Mouse (Mus musculus) G1E (cell line): ENCODE measurements around the gene Chd9. TPM values are rescaled to one million over a fixed set of nuclear protein-coding genes. Genes with fewer than 3 reads are reported as not detected.

Experiments used
- ATAC-seq: 2 replicates; pipeline ENCODE4 v1.8.0; 2016; ENCODE audit warnings: mild to moderate bottlenecking; ENCODE audit not compliant: insufficient number of reproducible peaks, poor library complexity, low FRiP score, severe bottlenecking; ENCODE audit errors: extremely low read depth
- DNase-seq: peaks from one replicate; pipeline ENCODE4 v3.0.0; 2012; ENCODE audit warnings: low spot score
- H3K27me3 ChIP-seq: 2 replicates; pipeline ENCODE4 v1.6.1; 2012; ENCODE audit warnings: mild to moderate bottlenecking, low read length, inconsistent platforms; ENCODE audit not compliant: insufficient read depth
- H3K36me3 ChIP-seq: replicated peaks from 2 replicates; pipeline ENCODE3; 2012; ENCODE audit warnings: mild to moderate bottlenecking, inconsistent platforms
- H3K4me1 ChIP-seq: 2 replicates; pipeline ENCODE4 v1.6.1; 2012; ENCODE audit warnings: low read depth, low read length, inconsistent platforms, mixed read lengths; ENCODE audit not compliant: insufficient read depth
- H3K4me3 ChIP-seq: 2 replicates; pipeline ENCODE4 v1.5.1; 2012; ENCODE audit warnings: low read depth, mild to moderate bottlenecking, inconsistent platforms, low read length, moderate library complexity, mixed read lengths
- H3K9me3 ChIP-seq: replicated peaks from 2 replicates; pipeline ENCODE4 v1.6.1; 2012; ENCODE audit warnings: inconsistent platforms
- CTCF ChIP-seq: IDR thresholded peaks from 2 replicates; pipeline ENCODE4 v1.5.1; 2012; ENCODE audit warnings: low read depth, low read length, inconsistent platforms, mixed read lengths
- GATA1 ChIP-seq: IDR thresholded peaks from 2 replicates; pipeline ENCODE4 v1.6.1; 2012; ENCODE audit warnings: borderline replicate concordance, low read length, inconsistent platforms, mixed read lengths
- GATA2 ChIP-seq: IDR thresholded peaks from 2 replicates; pipeline ENCODE4 v1.6.1; 2012; ENCODE audit warnings: low read depth, low read length, inconsistent platforms, borderline replicate concordance
- POLR2AphosphoS5 ChIP-seq: IDR thresholded peaks from 2 replicates; pipeline ENCODE4 v1.6.1; 2012; ENCODE audit warnings: low read depth, low read length, inconsistent platforms; ENCODE audit not compliant: insufficient replicate concordance
- TAL1 ChIP-seq: conservative IDR thresholded peaks from 2 replicates; pipeline ENCODE4 v1.6.1; 2012; ENCODE audit warnings: low read depth, low read length, inconsistent platforms, mixed read lengths
- polyA plus RNA-seq: library from polyadenylated mRNA; stranded (reverse); fragments of >175 nt; gene quantifications from 2 replicates; pipeline ENCODE4 v1.2.3, GENCODE M21; 2012
- total RNA-seq, 2 experiments: library from RNA; stranded (forward) in 1 of 2; stranded (reverse) in 1 of 2; fragments of 200-1000 nt in 1 of 2; fragments of >200 nt in 1 of 2; fragmentation: Nextera tagmentation in 1 of 2; gene quantifications; 2 replicates each; pipeline ENCODE4 v1.2.3; 2014 to 2017

The Chd9 gene
- total and polyA plus RNA-seq, 3 experiments = 2.0 to 85.3 (median 26.9) TPM

DNA sequence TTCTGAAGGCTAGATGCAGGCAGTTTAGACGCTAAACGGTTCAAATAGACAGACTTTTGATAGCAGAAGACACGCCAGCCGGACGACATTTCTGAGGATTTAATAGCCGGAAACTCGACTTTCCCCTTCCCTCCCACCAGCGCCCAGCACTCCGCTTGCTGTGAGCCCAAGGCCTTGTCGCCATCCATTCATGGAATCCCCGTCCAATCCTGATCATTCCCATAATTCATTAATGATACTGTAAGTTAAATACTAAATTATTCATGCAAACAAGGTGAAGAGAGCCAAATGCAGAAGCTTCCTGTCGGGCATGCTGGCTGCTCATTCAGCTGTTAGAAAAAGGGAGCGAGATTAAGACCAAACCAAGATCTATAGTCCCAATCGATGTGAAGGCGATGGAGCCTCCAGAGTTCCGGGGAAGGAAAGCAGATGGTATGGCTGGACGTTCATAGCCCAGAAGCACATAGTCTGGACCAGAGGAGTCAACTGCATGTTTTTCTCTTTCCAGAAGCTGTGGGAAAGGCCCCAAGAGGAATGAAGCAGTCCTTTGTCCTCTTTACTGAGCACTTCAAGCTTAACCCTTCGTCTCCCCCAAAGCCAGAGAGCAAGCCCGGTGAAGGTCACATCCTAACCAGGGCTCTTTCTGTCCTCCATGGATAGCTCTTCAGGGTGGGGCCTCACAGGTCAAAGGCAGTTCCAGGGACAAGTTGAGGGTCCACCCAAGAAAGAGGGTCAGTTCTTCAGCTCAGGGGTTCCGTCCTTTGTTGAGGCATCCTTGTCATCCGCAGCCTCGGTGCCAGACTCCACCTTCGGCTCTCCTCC, 11.9 kb upstream of the Chd9 start:
- H3K4me1 ChIP-seq = peaks cover 2% of the 10 kb centered on the region; the same call in 1 of the 2 replicates
- TF ChIP-seq CTCF (no peak), GATA1 (no peak), TAL1 (no peak), POLR2AphosphoS5 (no peak), GATA2 (no peak)
- H3K9me3 ChIP-seq = no peaks in the 10 kb centered on the region
- H3K27me3 ChIP-seq = peaks cover 28% of the 10 kb centered on the region
- ATAC-seq (no peak), DNase-seq (no peak)
- no peak overlapping the region for H3K4me3 ChIP-seq
- H3K36me3 ChIP-seq = no peaks in the 10 kb centered on the region

GRCm38 (mm10) chr8:90817293-90817692, 10.9 kb upstream of the Chd9 start, which contains the start of gene Gm19935:
Gene Gm19935 (minus strand): TSS chr8:90817393.
- Histone ChIP-seq H3K4me3 (no peak within 1 kb of the TSS), H3K4me1 (peaks cover 9% of the 10 kb centered on the region), H3K27me3 (peaks cover 30% of the 10 kb centered on the region), H3K36me3 (no peaks in the 10 kb centered on the region), H3K9me3 (no peaks in the 10 kb centered on the region)
- no peak for TF ChIP-seq GATA2
- TF ChIP-seq POLR2AphosphoS5 = no peak
- no peak for TF ChIP-seq GATA1
- TF ChIP-seq CTCF = no peak
- no peak for TF ChIP-seq TAL1
- no peak for ATAC-seq
- no peak for DNase-seq

- Histone ChIP-seq H3K36me3 (no peaks in the 10 kb centered on the region), H3K9me3 (no peaks in the 10 kb centered on the region), H3K4me1 (peaks cover 19% of the 10 kb centered on the region), H3K4me3 (no peak overlapping the region), H3K27me3 (peaks cover 38% of the 10 kb centered on the region)
- DNase-seq (no peak), ATAC-seq (no peak)
- TF ChIP-seq CTCF (no peak), GATA2 (no peak), TAL1 (no peak), GATA1 (no peak), POLR2AphosphoS5 (no peak)
Measured at GRCm38 (mm10) chr8:90819561-90820320, 8.4 kb upstream of the Chd9 start.

GRCm38 (mm10) chr8:90820321-90820696, 7.8 kb upstream of the Chd9 start:
- TF ChIP-seq GATA1 (no peak), CTCF (no peak), GATA2 (no peak), TAL1 (no peak), POLR2AphosphoS5 (no peak)
- DNase-seq = no peak
- H3K27me3 ChIP-seq = peaks cover 38% of the 10 kb centered on the region
- peaks cover 21% of the 10 kb centered on the region for H3K4me1 ChIP-seq
- no peaks in the 10 kb centered on the region for H3K36me3 ChIP-seq
- H3K4me3 ChIP-seq = no peak overlapping the region
- no peaks in the 10 kb centered on the region for H3K9me3 ChIP-seq
- ATAC-seq = no peak

DNA sequence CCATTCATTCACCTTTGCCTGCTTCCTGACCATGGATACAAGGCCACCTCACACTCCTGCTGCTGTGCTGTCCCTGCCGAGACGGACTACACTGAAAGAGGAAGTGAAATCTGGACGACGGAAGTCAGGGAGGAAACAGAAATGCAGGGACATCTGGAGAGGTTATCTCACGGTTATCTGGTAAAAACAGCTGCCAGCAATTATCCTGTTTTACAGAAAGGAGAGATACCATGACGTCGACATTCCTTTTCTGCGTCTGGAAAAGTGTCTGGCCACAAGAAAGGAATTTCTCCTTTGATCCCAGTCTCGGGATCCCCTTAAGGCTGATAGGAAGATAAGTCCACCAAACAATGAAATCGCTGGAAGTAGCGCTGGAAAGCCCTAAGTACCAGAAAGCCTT, 5.7 kb upstream of the Chd9 start:
- H3K27me3 ChIP-seq = peaks cover 34% of the 10 kb centered on the region
- peak overlapping the region; percentile 13; the same call in 1 of the 2 replicates for H3K4me3 ChIP-seq
- ATAC-seq (peak; percentile 75), DNase-seq (no peak)
- no peaks in the 10 kb centered on the region for H3K36me3 ChIP-seq
- peaks cover 31% of the 10 kb centered on the region for H3K4me1 ChIP-seq
- TF ChIP-seq CTCF (no peak), POLR2AphosphoS5 (no peak), TAL1 (peak; percentile 65), GATA1 (no peak)
- no peaks in the 10 kb centered on the region for H3K9me3 ChIP-seq

- peaks cover 53% of the 10 kb centered on the region for H3K4me1 ChIP-seq
- peak; percentile 26 for DNase-seq
- H3K9me3 ChIP-seq = no peaks in the 10 kb centered on the region
- H3K4me3 ChIP-seq = peak overlapping the region; percentile 53; the same call in 1 of the 2 replicates
- ATAC-seq = no peak
- peaks cover 14% of the 10 kb centered on the region; the same call in 1 of the 2 replicates for H3K27me3 ChIP-seq
- TF ChIP-seq POLR2AphosphoS5 (no peak), GATA1 (no peak)
- H3K36me3 ChIP-seq = no peaks in the 10 kb centered on the region
Measured at GRCm38 (mm10) chr8:90825459-90825871, 2.7 kb upstream of the Chd9 start.
